Mouse (Mus musculus): ENCODE results near the gene Clic6. TPM values are rescaled to one million over a fixed set of nuclear protein-coding genes. Genes with fewer than 3 reads are reported as not detected.

Clic6 gene
- polyA plus RNA-seq, 1 experiment = 6.8 TPM

- no peak overlapping the region for H3K27ac ChIP-seq (ENCODE audit: insufficient read depth, low read length)
- no peaks in the 10 kb centered on the region for H3K27me3 ChIP-seq (ENCODE audit: control insufficient read depth, insufficient read depth, low read length, poor library complexity, severe bottlenecking)
- no peaks in the 10 kb centered on the region for H3K36me3 ChIP-seq (ENCODE audit: control insufficient read depth, insufficient read depth, low read length, poor library complexity, severe bottlenecking)
- H3K4me3 ChIP-seq (ENCODE audit: low read depth, low read length) = no peak overlapping the region
- no peaks in the 10 kb centered on the region for H3K9me3 ChIP-seq (replicated peaks; ENCODE audit: control insufficient read depth, insufficient read depth, low read length, poor library complexity, severe bottlenecking)
- H3K9ac ChIP-seq (ENCODE audit: low read depth, poor library complexity, severe bottlenecking) = no peak overlapping the region
- TF ChIP-seq CTCF (IDR thresholded peaks at IDR 0.05; ENCODE audit: low read depth, low read length) (no peak), EP300 (IDR thresholded peaks at IDR 0.05; ENCODE audit: insufficient read depth, low read depth, low read length) (no peak), POLR2A (IDR thresholded peaks at IDR 0.05; ENCODE audit: insufficient read depth, low read length) (no peak)
- no peaks in the 10 kb centered on the region for H3K4me1 ChIP-seq (ENCODE audit: control insufficient read depth, insufficient read depth, low read length)
Observed at GRCm38 (mm10) chr16:92489356-92489755, 3.8 kb downstream of the Clic6 start.

GRCm38 (mm10) chr16:92497851-92498588 is 12.5 kb downstream of the Clic6 start:
- Histone ChIP-seq H3K27me3 (ENCODE audit: control insufficient read depth, insufficient read depth, low read length, poor library complexity, severe bottlenecking) (0 out of 2 replicates have a peak, but pooled peaks cover 9% of the 10 kb centered on the region), H3K4me3 (ENCODE audit: low read depth, low read length) (peak overlapping the region; percentile 56), H3K9me3 (replicated peaks; ENCODE audit: control insufficient read depth, insufficient read depth, low read length, poor library complexity, severe bottlenecking) (no peaks in the 10 kb centered on the region), H3K27ac (ENCODE audit: insufficient read depth, low read length) (no peak overlapping the region), H3K4me1 (ENCODE audit: control insufficient read depth, insufficient read depth, low read length) (no peaks in the 10 kb centered on the region), H3K36me3 (ENCODE audit: control insufficient read depth, insufficient read depth, low read length, poor library complexity, severe bottlenecking) (no peaks in the 10 kb centered on the region), H3K9ac (ENCODE audit: low read depth, poor library complexity, severe bottlenecking) (peak overlapping the region; percentile 69)
- no peak for TF ChIP-seq EP300 (IDR thresholded peaks at IDR 0.05; ENCODE audit: insufficient read depth, low read depth, low read length)
- no peak for TF ChIP-seq CTCF (IDR thresholded peaks at IDR 0.05; ENCODE audit: low read depth, low read length)
- TF ChIP-seq POLR2A (IDR thresholded peaks at IDR 0.05; ENCODE audit: insufficient read depth, low read length) = no peak

DNA sequence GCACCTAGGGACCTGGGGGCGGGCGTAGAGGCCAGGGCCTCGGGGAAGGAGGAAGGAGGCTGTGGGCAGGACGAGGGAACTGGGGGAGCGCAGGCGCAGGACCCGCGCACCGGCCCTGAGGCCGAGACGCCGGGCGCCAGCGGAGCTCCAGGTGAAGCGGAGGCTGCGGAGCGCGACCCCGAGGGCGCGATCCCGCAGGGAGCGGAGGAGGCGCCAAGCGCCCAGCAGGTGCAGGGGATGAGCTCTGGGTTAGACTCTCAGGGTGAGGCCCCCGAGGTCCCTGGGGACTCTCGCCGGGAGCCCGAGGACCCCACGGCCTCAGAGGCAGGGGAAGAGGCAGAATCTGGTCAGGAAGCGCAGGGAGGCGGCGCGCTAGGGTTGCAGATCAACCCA is 13.0 kb downstream of the Clic6 start:
- no peak for TF ChIP-seq CTCF (IDR thresholded peaks at IDR 0.05; ENCODE audit: low read depth, low read length)
- TF ChIP-seq EP300 (IDR thresholded peaks at IDR 0.05; ENCODE audit: insufficient read depth, low read depth, low read length) = no peak
- no peak for TF ChIP-seq POLR2A (IDR thresholded peaks at IDR 0.05; ENCODE audit: insufficient read depth, low read length)
- Histone ChIP-seq H3K36me3 (ENCODE audit: control insufficient read depth, insufficient read depth, low read length, poor library complexity, severe bottlenecking) (no peaks in the 10 kb centered on the region), H3K4me3 (ENCODE audit: low read depth, low read length) (peak overlapping the region; percentile 56), H3K27ac (ENCODE audit: insufficient read depth, low read length) (no peak overlapping the region), H3K27me3 (ENCODE audit: control insufficient read depth, insufficient read depth, low read length, poor library complexity, severe bottlenecking) (0 out of 2 replicates have a peak, but pooled peaks cover 9% of the 10 kb centered on the region), H3K9me3 (replicated peaks; ENCODE audit: control insufficient read depth, insufficient read depth, low read length, poor library complexity, severe bottlenecking) (no peaks in the 10 kb centered on the region), H3K4me1 (ENCODE audit: control insufficient read depth, insufficient read depth, low read length) (no peaks in the 10 kb centered on the region), H3K9ac (ENCODE audit: low read depth, poor library complexity, severe bottlenecking) (peak overlapping the region; percentile 69)

GRCm38 (mm10) chr16:92499324-92499723 is 13.8 kb downstream of the Clic6 start:
- TF ChIP-seq EP300 (IDR thresholded peaks at IDR 0.05; ENCODE audit: insufficient read depth, low read depth, low read length) (no peak), POLR2A (IDR thresholded peaks at IDR 0.05; ENCODE audit: insufficient read depth, low read length) (no peak), CTCF (IDR thresholded peaks at IDR 0.05; ENCODE audit: low read depth, low read length) (no peak)
- peak overlapping the region; percentile 56 for H3K4me3 ChIP-seq (ENCODE audit: low read depth, low read length)
- no peaks in the 10 kb centered on the region for H3K36me3 ChIP-seq (ENCODE audit: control insufficient read depth, insufficient read depth, low read length, poor library complexity, severe bottlenecking)
- no peak overlapping the region for H3K27ac ChIP-seq (ENCODE audit: insufficient read depth, low read length)
- peak overlapping the region; percentile 69 for H3K9ac ChIP-seq (ENCODE audit: low read depth, poor library complexity, severe bottlenecking)
- H3K4me1 ChIP-seq (ENCODE audit: control insufficient read depth, insufficient read depth, low read length) = no peaks in the 10 kb centered on the region
- 0 out of 2 replicates have a peak, but pooled peaks cover 9% of the 10 kb centered on the region for H3K27me3 ChIP-seq (ENCODE audit: control insufficient read depth, insufficient read depth, low read length, poor library complexity, severe bottlenecking)
- no peaks in the 10 kb centered on the region for H3K9me3 ChIP-seq (replicated peaks; ENCODE audit: control insufficient read depth, insufficient read depth, low read length, poor library complexity, severe bottlenecking)

DNA sequence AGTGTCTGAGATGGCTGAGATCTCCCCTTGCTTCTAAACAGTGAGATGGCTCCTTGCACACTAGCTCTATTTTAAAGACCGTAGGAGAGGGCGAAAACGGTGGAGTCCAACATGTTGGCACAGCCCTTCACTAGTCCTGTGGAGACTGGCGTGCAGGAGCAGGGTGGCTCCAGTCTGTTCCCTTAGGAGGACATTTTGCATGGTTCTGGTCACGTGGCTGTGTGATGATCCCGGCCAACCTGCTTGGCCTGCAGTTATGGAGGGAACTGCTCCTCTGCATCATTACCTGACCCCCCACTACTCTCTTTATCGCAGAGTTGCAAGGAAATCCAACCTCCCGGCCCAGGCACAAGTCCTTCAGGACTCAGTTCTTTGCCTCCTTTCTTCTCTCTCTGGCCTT is 15.0 kb downstream of the Clic6 start:
- H3K9me3 ChIP-seq (replicated peaks; ENCODE audit: control insufficient read depth, insufficient read depth, low read length, poor library complexity, severe bottlenecking) = no peaks in the 10 kb centered on the region
- no peak overlapping the region for H3K9ac ChIP-seq (ENCODE audit: low read depth, poor library complexity, severe bottlenecking)
- no peak overlapping the region for H3K4me3 ChIP-seq (ENCODE audit: low read depth, low read length)
- H3K27me3 ChIP-seq (ENCODE audit: control insufficient read depth, insufficient read depth, low read length, poor library complexity, severe bottlenecking) = 0 out of 2 replicates have a peak, but pooled peaks cover 9% of the 10 kb centered on the region
- no peaks in the 10 kb centered on the region for H3K36me3 ChIP-seq (ENCODE audit: control insufficient read depth, insufficient read depth, low read length, poor library complexity, severe bottlenecking)
- no peaks in the 10 kb centered on the region for H3K4me1 ChIP-seq (ENCODE audit: control insufficient read depth, insufficient read depth, low read length)
- H3K27ac ChIP-seq (ENCODE audit: insufficient read depth, low read length) = no peak overlapping the region
- TF ChIP-seq CTCF (IDR thresholded peaks at IDR 0.05; ENCODE audit: low read depth, low read length) = no peak
- TF ChIP-seq EP300 (IDR thresholded peaks at IDR 0.05; ENCODE audit: insufficient read depth, low read depth, low read length) = no peak
- no peak for TF ChIP-seq POLR2A (IDR thresholded peaks at IDR 0.05; ENCODE audit: insufficient read depth, low read length)

- Histone ChIP-seq H3K27me3 (ENCODE audit: control insufficient read depth, insufficient read depth, low read length, poor library complexity, severe bottlenecking) (0 out of 2 replicates have a peak, but pooled peaks cover 9% of the 10 kb centered on the region), H3K4me3 (ENCODE audit: low read depth, low read length) (no peak overlapping the region), H3K27ac (ENCODE audit: insufficient read depth, low read length) (no peak overlapping the region), H3K9ac (ENCODE audit: low read depth, poor library complexity, severe bottlenecking) (no peak overlapping the region), H3K9me3 (replicated peaks; ENCODE audit: control insufficient read depth, insufficient read depth, low read length, poor library complexity, severe bottlenecking) (no peaks in the 10 kb centered on the region), H3K4me1 (ENCODE audit: control insufficient read depth, insufficient read depth, low read length) (no peaks in the 10 kb centered on the region), H3K36me3 (ENCODE audit: control insufficient read depth, insufficient read depth, low read length, poor library complexity, severe bottlenecking) (no peaks in the 10 kb centered on the region)
- TF ChIP-seq CTCF (IDR thresholded peaks at IDR 0.05; ENCODE audit: low read depth, low read length) (no peak), POLR2A (IDR thresholded peaks at IDR 0.05; ENCODE audit: insufficient read depth, low read length) (no peak), EP300 (IDR thresholded peaks at IDR 0.05; ENCODE audit: insufficient read depth, low read depth, low read length) (no peak)
Observed at GRCm38 (mm10) chr16:92503105-92503504, 17.6 kb downstream of the Clic6 start.

All from ES-Bruce4 (cell line).